Mouse (Mus musculus) neural tube, embryonic 11.5 days (tissue): Measurements from ENCODE around the gene Tmcc1. TPM values are rescaled to one million over a fixed set of nuclear protein-coding genes. Genes with fewer than 3 reads are reported as not detected.
A peak's percentile ranks its signal among the peaks of the same experiment; 100 is the strongest.

Experiments used
- ATAC-seq: fragments of 200-750 bp; cut with Nextera tagmentation; 2 replicates; pipeline ENCODE4 v1.8.0; 2017; ENCODE audit warnings: moderate number of reproducible peaks, mild to moderate bottlenecking, moderate TSS enrichment, moderate library complexity; ENCODE audit not compliant: insufficient read depth, low FRiP score, low TSS enrichment
- DNase-seq: peaks from one replicate; pipeline ENCODE4 v3.0.0-alpha.2; 2015; ENCODE audit warnings: low spot score
- H3K27ac ChIP-seq: fragments of 300-500 bp; sonication (generic); 2 replicates; pipeline ENCODE4 v1.5.1; 2014; ENCODE audit warnings: low read depth, mild to moderate bottlenecking, low read length
- H3K27me3 ChIP-seq: fragments of 300-500 bp; sonication (generic); 2 replicates; pipeline ENCODE4 v1.6.1; 2014; ENCODE audit warnings: mild to moderate bottlenecking, low read length, mixed read lengths; ENCODE audit not compliant: control insufficient read depth, insufficient read depth
- H3K36me3 ChIP-seq: fragments of 300-500 bp; sonication (generic); 2 replicates; pipeline ENCODE4 v1.6.1; 2014; ENCODE audit warnings: mild to moderate bottlenecking, low read length, moderate library complexity, mixed read lengths; ENCODE audit not compliant: control insufficient read depth, insufficient read depth
- H3K4me1 ChIP-seq: fragments of 300-500 bp; sonication (generic); 2 replicates; pipeline ENCODE4 v1.6.1; 2014; ENCODE audit warnings: low read length, mixed read lengths; ENCODE audit not compliant: control insufficient read depth, insufficient read depth
- H3K4me2 ChIP-seq: fragments of 300-500 bp; sonication (generic); 2 replicates; pipeline ENCODE4 v1.6.1; 2014; ENCODE audit warnings: low read depth, mild to moderate bottlenecking, moderate library complexity
- H3K4me3 ChIP-seq: fragments of 300-500 bp; sonication (generic); 2 replicates; pipeline ENCODE4 v1.5.1; 2014; ENCODE audit warnings: low read depth, low read length
- H3K9ac ChIP-seq: fragments of 300-500 bp; sonication (generic); 2 replicates; pipeline ENCODE4 v1.6.1; 2014; ENCODE audit warnings: mild to moderate bottlenecking, low read length
- H3K9me3 ChIP-seq: fragments of 300-500 bp; sonication (generic); 2 replicates; pipeline ENCODE4 v1.6.1; 2016; ENCODE audit warnings: low read length; ENCODE audit not compliant: control insufficient read depth
- WGBS: fragments of 180-500 bp; shearing (Covaris S2); extraction: QIAGEN DNeasy Blood & Tissue Kit; methylation state at CpG from one replicate; pipeline ENCODE4 v1.1.7; 2014; 5-methylcytosine and 5-hydroxymethylcytosine counted together
- polyA plus RNA-seq: library from polyadenylated mRNA; unstranded; fragments of >200 nt; fragmentation: Nextera tagmentation; extraction: Ambion mirVana; gene quantifications from 2 replicates; pipeline ENCODE4 v1.2.1, GENCODE M21; 2014

Tmcc1 gene
- polyA plus RNA-seq, 1 experiment from 2014 or later = 19.8 TPM

DNA sequence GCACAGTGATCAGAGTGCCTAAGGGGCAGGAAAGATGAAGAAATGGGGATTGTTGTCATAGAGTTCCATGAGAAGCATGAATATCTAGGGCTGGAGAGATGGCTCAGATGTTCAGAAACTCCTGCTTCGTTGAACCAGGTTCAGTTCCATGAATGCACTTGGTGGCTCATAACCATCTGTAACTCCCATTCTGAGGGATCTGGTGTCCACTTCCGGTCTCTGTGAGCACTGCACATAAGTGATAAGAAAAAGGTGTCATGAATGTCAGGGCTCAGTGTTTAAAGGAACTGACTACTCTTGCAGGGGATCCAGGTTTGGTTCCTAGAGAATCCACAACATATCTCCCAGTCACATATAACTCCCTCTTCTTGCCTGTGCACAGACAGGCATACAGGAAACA, 6.4 kb upstream of the Tmcc1 start:
- DNase-seq = no peak
- ATAC-seq = no peak
- H3K4me2 ChIP-seq = no peak overlapping the region
- H3K27ac ChIP-seq = no peak overlapping the region
- H3K9me3 ChIP-seq = no peaks in the 10 kb centered on the region
- H3K27me3 ChIP-seq = no peaks in the 10 kb centered on the region
- H3K4me3 ChIP-seq = no peak overlapping the region
- H3K4me1 ChIP-seq = no peaks in the 10 kb centered on the region
- H3K36me3 ChIP-seq = no peaks in the 10 kb centered on the region
- no peak overlapping the region for H3K9ac ChIP-seq
- WGBS = 79% methylated on average over 2 of the region's 2 CpGs

DNA sequence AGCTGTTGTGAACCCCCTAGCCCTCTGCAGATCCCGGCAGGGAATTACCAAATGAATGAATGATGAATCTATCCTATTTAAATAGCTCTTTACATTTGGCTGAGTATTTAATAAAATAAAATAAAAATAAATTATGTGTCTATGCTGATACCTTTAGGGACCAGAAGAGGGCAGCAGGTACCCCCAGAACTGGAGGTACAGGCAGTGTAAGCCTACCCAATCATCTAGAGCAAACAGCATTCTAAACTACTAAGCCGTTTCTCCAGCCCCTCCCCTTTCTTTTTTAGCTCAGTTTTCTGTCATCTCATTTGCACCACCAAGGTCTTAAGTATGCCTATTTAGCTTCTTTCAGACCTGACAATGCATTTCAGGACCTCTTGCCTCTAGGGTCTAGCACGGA, 4.9 kb upstream of the Tmcc1 start:
- Histone ChIP-seq H3K4me3 (no peak overlapping the region), H3K36me3 (no peaks in the 10 kb centered on the region), H3K27me3 (no peaks in the 10 kb centered on the region), H3K27ac (no peak overlapping the region), H3K9ac (no peak overlapping the region), H3K4me2 (no peak overlapping the region), H3K4me1 (peaks cover 4% of the 10 kb centered on the region; the same call in 1 of the 2 replicates), H3K9me3 (no peaks in the 10 kb centered on the region)
- DNase-seq = no peak
- WGBS = 49% methylated on average over 3 of the region's 3 CpGs
- no peak for ATAC-seq

GRCm38 (mm10) chr6:116195811-116196210, 2.5 kb upstream of the Tmcc1 start:
- 64% methylated on average over 8 of the region's 8 CpGs for WGBS
- DNase-seq = no peak
- H3K9me3 ChIP-seq = no peaks in the 10 kb centered on the region
- no peak overlapping the region for H3K4me2 ChIP-seq
- no peak overlapping the region for H3K4me3 ChIP-seq
- H3K27ac ChIP-seq = no peak overlapping the region
- ATAC-seq = no peak
- no peak overlapping the region for H3K9ac ChIP-seq
- H3K36me3 ChIP-seq = no peaks in the 10 kb centered on the region
- H3K4me1 ChIP-seq = peaks cover 7% of the 10 kb centered on the region
- no peaks in the 10 kb centered on the region for H3K27me3 ChIP-seq

DNA sequence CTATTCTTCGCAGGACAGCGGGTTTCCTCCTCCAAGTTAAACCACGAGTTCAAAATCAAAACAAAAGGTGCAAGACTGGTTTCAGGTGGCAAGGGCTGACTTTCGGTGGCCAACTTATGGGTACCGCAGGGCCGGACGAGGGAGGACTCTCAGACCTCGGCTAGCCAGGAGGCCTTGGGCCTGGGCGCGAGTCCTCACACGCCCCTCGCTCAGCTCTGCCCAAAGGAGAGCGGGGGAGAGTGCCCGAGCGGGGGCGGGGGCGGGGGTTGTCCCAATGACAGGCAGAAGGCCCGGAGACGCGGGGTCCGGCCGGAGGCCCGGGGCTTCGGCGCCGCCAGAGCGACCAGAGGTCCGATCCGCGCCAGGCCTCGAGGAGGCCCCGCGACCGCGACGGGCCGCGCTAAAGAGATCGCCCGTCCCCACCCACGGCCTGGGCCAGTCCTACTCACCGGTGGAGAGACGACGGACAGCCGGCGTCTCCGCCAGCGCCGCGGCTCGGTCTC, 426 bp downstream of the Tmcc1 start:
- WGBS = under 1% methylated on average over 26 of the region's 51 CpGs
- Histone ChIP-seq H3K27ac (peak overlapping the region; percentile 73), H3K4me1 (peaks cover 7% of the 10 kb centered on the region), H3K4me2 (peak overlapping the region; percentile 86), H3K9me3 (no peaks in the 10 kb centered on the region), H3K4me3 (peak overlapping the region; percentile 89), H3K9ac (peak overlapping the region; percentile 94), H3K27me3 (no peaks in the 10 kb centered on the region), H3K36me3 (no peaks in the 10 kb centered on the region)
- DNase-seq (peak; percentile 64), ATAC-seq (peak; percentile 90)

- DNase-seq = no peak
- Histone ChIP-seq H3K4me1 (peaks cover 7% of the 10 kb centered on the region), H3K36me3 (no peaks in the 10 kb centered on the region), H3K27ac (no peak overlapping the region), H3K9me3 (no peaks in the 10 kb centered on the region), H3K9ac (no peak overlapping the region), H3K4me2 (no peak overlapping the region), H3K27me3 (no peaks in the 10 kb centered on the region), H3K4me3 (no peak overlapping the region)
- WGBS = 79% methylated on average over 1 of the region's 1 CpGs
- no peak for ATAC-seq
Observed at GRCm38 (mm10) chr6:116189417-116189816, 3.9 kb downstream of the Tmcc1 start.

GRCm38 (mm10) chr6:116186485-116186884, 6.8 kb downstream of the Tmcc1 start:
- Histone ChIP-seq H3K4me2 (no peak overlapping the region), H3K9ac (no peak overlapping the region), H3K4me3 (no peak overlapping the region), H3K9me3 (no peaks in the 10 kb centered on the region), H3K36me3 (no peaks in the 10 kb centered on the region), H3K27ac (no peak overlapping the region), H3K4me1 (no peaks in the 10 kb centered on the region), H3K27me3 (no peaks in the 10 kb centered on the region)
- no peak for DNase-seq
- WGBS = 54% methylated on average over 2 of the region's 2 CpGs
- no peak for ATAC-seq

DNA sequence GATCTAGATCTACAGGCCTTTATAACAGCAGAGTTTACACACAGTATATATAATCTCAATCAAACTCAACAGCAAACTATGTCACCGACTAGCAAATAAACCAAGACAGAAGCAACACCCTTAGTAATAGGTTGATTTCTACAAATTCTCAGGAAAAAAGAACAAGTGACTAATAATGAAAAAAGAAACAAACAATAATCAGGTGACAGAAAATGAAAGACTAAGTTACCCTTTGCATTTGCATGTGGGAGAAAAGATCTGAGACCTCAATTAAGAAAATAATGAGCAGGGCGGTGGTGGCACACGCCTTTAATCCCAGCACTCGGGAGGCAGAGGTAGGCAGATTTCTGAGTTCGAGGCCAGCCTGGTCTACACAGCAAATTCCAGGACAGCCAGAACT, 9.8 kb downstream of the Tmcc1 start:
- Histone ChIP-seq H3K9ac (no peak overlapping the region), H3K4me3 (no peak overlapping the region), H3K36me3 (no peaks in the 10 kb centered on the region), H3K4me2 (no peak overlapping the region), H3K4me1 (no peaks in the 10 kb centered on the region), H3K27me3 (no peaks in the 10 kb centered on the region), H3K9me3 (no peaks in the 10 kb centered on the region), H3K27ac (no peak overlapping the region)
- 92% methylated on average over 5 of the region's 5 CpGs for WGBS
- DNase-seq (no peak), ATAC-seq (no peak)

DNA sequence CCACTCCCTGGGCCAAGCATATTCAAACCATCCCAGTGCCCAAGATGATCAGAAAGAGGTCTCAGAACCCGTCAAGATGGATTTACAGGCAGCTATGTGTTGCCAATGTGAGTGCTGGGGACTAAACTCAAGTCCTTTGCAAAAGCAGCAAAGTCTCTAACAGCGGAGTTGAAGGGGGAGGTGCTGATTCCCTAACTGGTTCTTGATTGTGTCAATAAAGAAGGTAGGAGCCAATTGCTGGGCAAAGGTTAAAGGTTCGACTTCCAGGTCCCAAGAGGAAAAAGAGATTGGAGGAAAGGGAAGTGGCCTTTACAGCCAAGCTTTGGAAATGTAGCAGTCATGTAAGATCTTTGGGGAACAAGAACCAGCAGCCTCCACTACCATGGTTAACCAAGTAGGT, 12.6 kb downstream of the Tmcc1 start:
- DNase-seq = no peak
- Histone ChIP-seq H3K27ac (no peak overlapping the region), H3K4me1 (no peaks in the 10 kb centered on the region), H3K9ac (no peak overlapping the region), H3K9me3 (no peaks in the 10 kb centered on the region), H3K27me3 (no peaks in the 10 kb centered on the region), H3K36me3 (no peaks in the 10 kb centered on the region), H3K4me3 (no peak overlapping the region), H3K4me2 (no peak overlapping the region)
- 59% methylated on average over 3 of the region's 3 CpGs for WGBS
- ATAC-seq = no peak

GRCm38 (mm10) chr6:116178376-116178775, 14.9 kb downstream of the Tmcc1 start:
- Histone ChIP-seq H3K9me3 (no peaks in the 10 kb centered on the region), H3K4me2 (no peak overlapping the region), H3K27ac (no peak overlapping the region), H3K4me1 (no peaks in the 10 kb centered on the region), H3K4me3 (no peak overlapping the region), H3K9ac (no peak overlapping the region), H3K27me3 (no peaks in the 10 kb centered on the region), H3K36me3 (no peaks in the 10 kb centered on the region)
- 85% methylated on average over 2 of the region's 2 CpGs for WGBS
- ATAC-seq (no peak), DNase-seq (no peak)
